Mouse (Mus musculus) liver, embryonic 15.5 days (tissue): Measurements from ENCODE around the gene Il9r. TPM values are rescaled to one million over a fixed set of nuclear protein-coding genes. Genes with fewer than 3 reads are reported as not detected.

Experiments
- ATAC-seq: fragments of 200-750 bp; cut with Nextera tagmentation; 2 replicates; pipeline ENCODE4 v1.8.0; 2017; ENCODE audit warnings: moderate number of reproducible peaks, mild to moderate bottlenecking, moderate library complexity; ENCODE audit not compliant: insufficient read depth
- H3K27ac ChIP-seq: fragments of 300-500 bp; sonication (generic); replicated peaks from 2 replicates; pipeline ENCODE4 v1.5.1; 2015; ENCODE audit warnings: mild to moderate bottlenecking, inconsistent platforms
- H3K27me3 ChIP-seq: fragments of 300-500 bp; sonication (generic); 2 replicates; pipeline ENCODE4 v1.6.1; 2015; ENCODE audit warnings: mild to moderate bottlenecking, inconsistent platforms
- H3K36me3 ChIP-seq: fragments of 300-500 bp; sonication (generic); replicated peaks from 2 replicates; pipeline ENCODE4 v1.6.1; 2015; ENCODE audit warnings: moderate library complexity, mild to moderate bottlenecking, inconsistent platforms
- H3K4me1 ChIP-seq: fragments of 300-500 bp; sonication (generic); replicated peaks from 2 replicates; pipeline ENCODE4 v1.6.1; 2015; ENCODE audit warnings: inconsistent platforms
- H3K4me2 ChIP-seq: fragments of 300-500 bp; sonication (generic); 2 replicates; pipeline ENCODE4 v1.6.1; 2015; ENCODE audit warnings: moderate library complexity, mild to moderate bottlenecking, inconsistent platforms
- H3K4me3 ChIP-seq: fragments of 300-500 bp; sonication (generic); replicated peaks from 2 replicates; pipeline ENCODE4 v1.5.1; 2015; ENCODE audit warnings: mild to moderate bottlenecking, inconsistent platforms
- H3K9ac ChIP-seq: fragments of 300-500 bp; sonication (generic); 2 replicates; pipeline ENCODE4 v1.6.1; 2015; ENCODE audit warnings: moderate library complexity, mild to moderate bottlenecking, inconsistent platforms
- H3K9me3 ChIP-seq: fragments of 300-500 bp; sonication (generic); replicated peaks from 2 replicates; pipeline ENCODE4 v1.6.1; 2016; ENCODE audit warnings: inconsistent platforms
- WGBS: fragments of 180-500 bp; shearing (Covaris S2); methylation state at CpG from one replicate; pipeline ENCODE4 v1.1.7; 2015; ENCODE audit warnings: mixed read lengths; ENCODE audit not compliant: insufficient replicate concordance; 5-methylcytosine and 5-hydroxymethylcytosine counted together
- polyA plus RNA-seq: library from polyadenylated mRNA; unstranded; fragments of >200 nt; fragmentation: Nextera tagmentation; extraction: Ambion mirVana; gene quantifications from 2 replicates; pipeline ENCODE4 v1.2.1, GENCODE M21; 2015

Gene Il9r
- polyA plus RNA-seq, 1 experiment from 2014 or later: 0.13 TPM

GRCm38 (mm10) chr11:32236712-32237410 is 36.8 kb upstream of the Il9r start:
- H3K4me2 ChIP-seq: peak overlapping the region; percentile 11; the same call in 1 of the 2 replicates
- H3K27me3 ChIP-seq: no peaks in the 10 kb centered on the region
- peak overlapping the region; percentile 99 for H3K27ac ChIP-seq
- H3K9ac ChIP-seq: peak overlapping the region; percentile 12; the same call in 1 of the 2 replicates
- peaks cover 59% of the 10 kb centered on the region for H3K4me1 ChIP-seq
- 57% methylated on average over 9 of the region's 9 CpGs for WGBS
- H3K36me3 ChIP-seq: peaks cover 99% of the 10 kb centered on the region
- no peak for ATAC-seq
- H3K9me3 ChIP-seq: no peaks in the 10 kb centered on the region
- no peak overlapping the region for H3K4me3 ChIP-seq

- no peak overlapping the region for H3K9ac ChIP-seq
- H3K27me3 ChIP-seq: no peaks in the 10 kb centered on the region
- no peak for ATAC-seq
- peak overlapping the region; percentile 99; the same call in 1 of the 2 replicates for H3K27ac ChIP-seq
- H3K36me3 ChIP-seq: peaks cover 99% of the 10 kb centered on the region
- 75% methylated on average over 2 of the region's 2 CpGs for WGBS
- H3K4me1 ChIP-seq: peaks cover 52% of the 10 kb centered on the region
- H3K4me2 ChIP-seq: no peak overlapping the region
- H3K9me3 ChIP-seq: no peaks in the 10 kb centered on the region
- no peak overlapping the region for H3K4me3 ChIP-seq
Observed at GRCm38 (mm10) chr11:32236132-32236531, 36.1 kb upstream of the Il9r start.

DNA sequence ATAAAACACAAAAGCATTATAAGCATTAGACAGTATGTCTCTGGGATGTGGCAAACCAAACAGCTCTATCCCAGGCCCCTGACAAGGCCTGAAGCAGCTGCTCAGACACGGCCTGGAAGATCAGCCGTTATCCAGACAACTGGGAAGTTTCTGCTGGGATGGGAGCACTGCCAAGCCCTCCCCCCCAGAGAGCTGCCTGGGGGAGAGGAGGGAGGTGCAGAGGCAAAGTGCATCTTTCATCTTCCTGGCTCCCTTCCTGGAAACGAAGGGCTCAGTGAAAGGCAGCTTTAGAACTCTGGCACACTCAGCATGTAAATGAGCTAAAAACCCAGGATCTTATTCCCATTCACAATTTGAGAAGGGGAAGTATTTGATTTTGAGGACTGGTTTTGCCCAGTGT is 35.6 kb upstream of the Il9r start:
- ATAC-seq: no peak
- Histone ChIP-seq H3K27me3 (no peaks in the 10 kb centered on the region), H3K4me2 (no peak overlapping the region), H3K36me3 (peaks cover 99% of the 10 kb centered on the region), H3K4me1 (peaks cover 47% of the 10 kb centered on the region), H3K9ac (no peak overlapping the region), H3K9me3 (no peaks in the 10 kb centered on the region), H3K27ac (peak overlapping the region; percentile 54), H3K4me3 (no peak overlapping the region)
- 82% methylated on average over 3 of the region's 3 CpGs for WGBS

DNA sequence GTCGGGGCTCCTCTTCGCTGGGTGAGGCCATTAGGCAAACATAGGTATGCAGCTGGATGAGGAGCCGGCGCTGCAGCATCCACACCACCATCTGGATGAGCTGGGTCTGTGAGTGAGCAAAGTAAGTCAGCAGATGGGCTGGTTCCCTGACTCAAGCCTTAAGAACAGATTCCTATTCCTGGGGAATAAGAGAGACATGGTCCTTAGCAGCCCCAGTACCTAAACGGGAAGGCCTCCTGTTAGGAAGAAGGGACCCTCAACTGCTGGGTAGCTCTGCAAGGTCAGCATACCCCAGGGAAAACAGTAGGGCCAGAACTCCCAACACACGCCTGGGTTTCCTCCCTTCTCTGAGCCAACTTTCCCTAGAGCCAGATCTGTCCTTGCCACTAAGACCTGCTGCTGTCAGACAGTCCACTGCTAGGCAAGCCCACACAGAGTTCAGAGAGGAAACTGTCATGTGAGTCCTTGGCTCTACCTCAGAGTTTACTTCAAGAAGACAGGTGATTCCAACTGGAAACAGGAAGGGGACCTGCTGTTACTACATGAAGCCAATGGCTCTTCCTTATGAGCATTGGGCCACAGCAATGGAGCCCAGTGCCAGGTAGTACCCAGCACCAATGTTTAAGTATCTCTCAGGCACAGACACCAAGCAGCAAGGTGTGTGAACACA is 34.9 kb upstream of the Il9r start:
- Histone ChIP-seq H3K4me2 (no peak overlapping the region), H3K36me3 (peaks cover 99% of the 10 kb centered on the region), H3K9me3 (no peaks in the 10 kb centered on the region), H3K4me1 (peaks cover 40% of the 10 kb centered on the region), H3K9ac (no peak overlapping the region), H3K4me3 (no peak overlapping the region), H3K27ac (peak overlapping the region; percentile 54), H3K27me3 (no peaks in the 10 kb centered on the region)
- WGBS: 86% methylated on average over 6 of the region's 6 CpGs
- ATAC-seq: no peak

DNA sequence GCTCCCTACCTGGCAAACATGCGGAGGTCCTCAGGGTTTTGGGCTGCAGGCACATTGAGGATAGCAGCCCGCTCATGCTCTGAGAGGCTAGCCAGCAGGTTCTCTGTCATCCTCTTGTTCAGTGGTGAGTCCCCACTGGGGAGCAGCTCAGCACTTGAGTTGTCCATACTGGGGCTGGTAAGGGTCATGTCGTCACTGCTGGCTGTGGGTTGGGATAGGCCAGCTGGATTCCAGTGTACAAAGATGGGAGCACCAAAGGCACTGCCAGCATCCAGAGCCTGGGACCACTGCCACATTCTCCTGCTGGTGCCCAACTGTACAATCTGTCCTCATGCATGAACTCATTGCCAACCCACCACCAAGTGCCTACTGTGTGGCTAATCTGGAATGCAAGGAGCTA is 33.8 kb upstream of the Il9r start:
- no peaks in the 10 kb centered on the region for H3K9me3 ChIP-seq
- peaks cover 32% of the 10 kb centered on the region for H3K4me1 ChIP-seq
- no peak overlapping the region for H3K9ac ChIP-seq
- H3K27me3 ChIP-seq: no peaks in the 10 kb centered on the region
- H3K4me3 ChIP-seq: no peak overlapping the region
- ATAC-seq: no peak
- no peak overlapping the region for H3K4me2 ChIP-seq
- H3K27ac ChIP-seq: 0 out of 2 replicates have a peak overlapping the region, but pooled peaks have one; percentile 54
- 90% methylated on average over 3 of the region's 3 CpGs for WGBS
- H3K36me3 ChIP-seq: peaks cover 99% of the 10 kb centered on the region

GRCm38 (mm10) chr11:32232848-32233247 is 32.8 kb upstream of the Il9r start:
- 84% methylated on average over 10 of the region's 10 CpGs for WGBS
- no peak for ATAC-seq

DNA sequence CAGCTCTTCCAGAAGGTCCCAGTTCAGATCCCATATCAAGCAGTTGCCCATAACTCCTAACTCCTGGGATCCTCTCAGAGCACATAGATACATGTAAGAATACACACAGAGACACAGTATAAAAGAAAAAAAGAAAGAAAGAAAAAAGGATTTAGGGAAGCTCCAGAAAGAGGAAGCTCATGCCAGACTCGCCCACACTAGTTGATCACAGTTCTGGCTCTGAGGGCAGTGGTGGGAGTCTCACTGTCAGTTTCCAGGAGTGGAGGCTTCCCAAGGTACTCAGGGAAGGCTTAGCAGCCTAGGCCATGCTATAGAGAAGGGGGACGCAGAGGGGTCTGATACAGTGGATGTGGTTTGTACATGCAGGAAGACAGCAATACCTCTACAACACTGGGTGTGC is 31.0 kb upstream of the Il9r start:
- Histone ChIP-seq H3K9me3 (no peaks in the 10 kb centered on the region), H3K27ac (0 out of 2 replicates have a peak overlapping the region, but pooled peaks have one; percentile 19), H3K4me3 (no peak overlapping the region), H3K4me1 (peaks cover 31% of the 10 kb centered on the region), H3K4me2 (no peak overlapping the region), H3K36me3 (peaks cover 75% of the 10 kb centered on the region), H3K27me3 (no peaks in the 10 kb centered on the region), H3K9ac (no peak overlapping the region)
- no peak for ATAC-seq
- 74% methylated on average over 2 of the region's 2 CpGs for WGBS

More at GRCm38 (mm10) chr11:32232848-32233247, 32.8 kb upstream of the Il9r start:
- Histone ChIP-seq H3K36me3 (peaks cover 93% of the 10 kb centered on the region), H3K27me3 (no peaks in the 10 kb centered on the region), H3K4me1 (peaks cover 31% of the 10 kb centered on the region), H3K9ac (no peak overlapping the region), H3K4me2 (no peak overlapping the region), H3K4me3 (no peak overlapping the region), H3K27ac (no peak overlapping the region), H3K9me3 (no peaks in the 10 kb centered on the region)

GRCm38 (mm10) chr11:32230220-32230619 is 30.1 kb upstream of the Il9r start:
- peaks cover 8% of the 10 kb centered on the region for H3K27me3 ChIP-seq
- ATAC-seq: no peak
- H3K4me2 ChIP-seq: no peak overlapping the region
- no peak overlapping the region for H3K9ac ChIP-seq
- H3K36me3 ChIP-seq: peaks cover 66% of the 10 kb centered on the region
- no peaks in the 10 kb centered on the region for H3K9me3 ChIP-seq
- H3K4me3 ChIP-seq: no peak overlapping the region
- H3K4me1 ChIP-seq: peaks cover 38% of the 10 kb centered on the region
- H3K27ac ChIP-seq: no peak overlapping the region
- WGBS: 81% methylated on average over 4 of the region's 4 CpGs

DNA sequence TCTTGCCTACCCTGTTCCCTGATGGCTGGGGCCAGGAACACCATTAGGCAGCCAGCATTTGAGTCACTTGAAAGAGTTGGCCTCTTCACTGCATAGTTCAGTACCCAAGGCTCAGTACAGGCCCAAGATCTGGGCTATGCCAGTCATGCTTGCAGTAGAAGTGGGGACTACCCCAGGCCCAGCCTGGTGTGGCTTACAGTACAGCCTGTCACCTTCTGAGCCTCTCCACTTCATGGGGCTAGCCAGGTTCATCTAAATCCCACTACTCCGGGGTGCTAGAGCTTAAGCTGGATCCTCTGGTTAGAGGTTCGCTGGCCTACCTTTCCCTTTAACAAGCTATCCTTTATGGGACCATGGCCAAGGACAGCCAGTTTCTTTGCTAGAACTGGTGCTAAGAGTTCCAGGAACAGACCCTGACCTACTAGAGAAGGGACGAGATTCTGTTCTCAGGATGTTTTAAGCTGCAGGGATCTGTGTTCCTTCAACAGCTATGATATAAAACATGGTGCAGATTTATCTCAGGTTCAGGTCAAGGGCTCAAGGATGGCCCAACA is 28.3 kb upstream of the Il9r start:
- no peak for ATAC-seq
- H3K9ac ChIP-seq: 0 out of 2 replicates have a peak overlapping the region, but pooled peaks have one; percentile 0
- H3K27ac ChIP-seq: no peak overlapping the region
- H3K4me2 ChIP-seq: peak overlapping the region; percentile 93
- 78% methylated on average over 3 of the region's 3 CpGs for WGBS
- no peak overlapping the region for H3K4me3 ChIP-seq
- H3K36me3 ChIP-seq: peaks cover 48% of the 10 kb centered on the region
- peaks cover 27% of the 10 kb centered on the region for H3K27me3 ChIP-seq
- no peaks in the 10 kb centered on the region for H3K9me3 ChIP-seq
- peaks cover 48% of the 10 kb centered on the region for H3K4me1 ChIP-seq

DNA sequence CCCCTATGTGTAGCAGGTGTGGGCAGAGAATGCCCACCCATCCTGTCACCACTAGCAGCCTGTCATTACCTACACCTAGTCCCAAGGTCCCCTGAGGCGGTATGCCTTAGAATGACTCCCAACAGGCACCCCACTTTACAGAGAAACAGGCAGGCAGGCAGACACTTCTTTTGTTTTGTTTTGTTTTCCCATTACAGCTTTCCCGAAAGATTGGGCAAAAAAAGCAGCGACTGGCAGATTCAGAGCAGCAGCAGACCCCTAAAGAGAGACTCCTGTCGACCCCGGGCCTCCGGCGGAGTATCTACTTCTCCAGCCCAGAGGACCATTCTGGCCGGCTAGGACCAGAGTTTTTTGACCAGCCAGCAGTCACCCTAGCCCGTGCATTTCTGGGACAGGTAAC is 27.5 kb upstream of the Il9r start:
- Histone ChIP-seq H3K36me3 (peaks cover 40% of the 10 kb centered on the region), H3K9me3 (no peaks in the 10 kb centered on the region), H3K9ac (peak overlapping the region; percentile 95; the same call in 1 of the 2 replicates), H3K4me3 (peak overlapping the region; percentile 85), H3K4me1 (peaks cover 53% of the 10 kb centered on the region), H3K4me2 (peak overlapping the region; percentile 93), H3K27me3 (peaks cover 35% of the 10 kb centered on the region), H3K27ac (0 out of 2 replicates have a peak overlapping the region, but pooled peaks have one; percentile 85)
- ATAC-seq: no peak
- 88% methylated on average over 9 of the region's 9 CpGs for WGBS

DNA sequence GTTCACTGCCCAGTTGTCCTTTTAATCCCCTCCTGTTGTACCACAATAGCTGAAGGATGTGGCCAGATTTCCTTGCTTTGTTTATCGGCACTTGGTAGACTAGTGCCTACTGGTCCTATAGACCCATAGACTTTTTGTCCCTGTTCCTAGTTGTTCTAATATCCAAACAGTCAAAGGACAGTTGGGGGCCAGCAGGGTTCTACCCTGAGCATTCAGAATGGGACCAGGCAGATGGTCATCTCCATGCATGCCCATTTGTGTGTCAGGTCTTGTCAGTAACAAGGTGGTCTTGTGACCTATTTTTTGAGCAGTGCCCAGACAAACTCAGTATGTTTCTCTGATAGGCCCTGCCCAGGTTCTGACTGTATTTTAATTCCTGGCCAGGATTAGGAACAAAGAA is 27.0 kb upstream of the Il9r start:
- no peak for ATAC-seq
- Histone ChIP-seq H3K27ac (peak overlapping the region; percentile 85), H3K4me3 (peak overlapping the region; percentile 85), H3K27me3 (peaks cover 40% of the 10 kb centered on the region), H3K9ac (peak overlapping the region; percentile 95), H3K4me1 (peaks cover 58% of the 10 kb centered on the region), H3K36me3 (peaks cover 35% of the 10 kb centered on the region), H3K9me3 (no peaks in the 10 kb centered on the region), H3K4me2 (peak overlapping the region; percentile 93)
- WGBS: 23% methylated on average over 1 of the region's 1 CpGs
